ENCODE assay signal across 12 mouse cellular contexts in genomic region chr16:11046437-11046836, GRCm38 (mm10). TPM values are rescaled to one million over a fixed set of nuclear protein-coding genes. Genes with fewer than 3 reads are reported as not detected.
DNase-seq lines count a peak whose midpoint lies in the region; ATAC-seq and TF ChIP-seq lines count a peak whose summit lies in the region.
"Had no signal": no experiment of that assay in that cellular context is flagged by ENCODE, and none has a peak within 500 bp of the region (broad histone marks: within the 10 kb centered on the region; RNA-seq: fewer than 3 reads in every experiment).

No protein-coding gene starts in this region.

- TF ChIP-seq POLR2A in lung, adult 2 months (IDR thresholded peaks at IDR 0.05; ENCODE audit: borderline replicate concordance, extremely low read depth, low read depth, low read length) = no peak

- no peak for TF ChIP-seq CTCF in lung, adult 2 months (IDR thresholded peaks at IDR 0.05; ENCODE audit: insufficient read depth, low read length)
- TF ChIP-seq CTCF in stomach, postnatal 0 days (IDR thresholded peaks at IDR 0.05; ENCODE audit: low read depth) = no peak

- no peaks in the 10 kb centered on the region for H3K36me3 ChIP-seq in lung, embryonic 16.5 days (ENCODE audit: control insufficient read depth, insufficient read depth, low read length)
- H3K36me3 ChIP-seq in heart, embryonic 14.5 days (ENCODE audit: control insufficient read depth, insufficient read depth, low read length) = no peaks in the 10 kb centered on the region
- no peaks in the 10 kb centered on the region for H3K36me3 ChIP-seq in stomach, postnatal 0 days (ENCODE audit: control insufficient read depth, insufficient read depth, low read length)
- H3K36me3 ChIP-seq in midbrain, embryonic 15.5 days (replicated peaks) = no peaks in the 10 kb centered on the region
- H3K36me3 ChIP-seq: limb, embryonic 13.5 days; midbrain, embryonic 13.5 days had no signal

- H3K9me3 ChIP-seq in lung, embryonic 16.5 days (ENCODE audit: control insufficient read depth, low read length) = no peaks in the 10 kb centered on the region
- H3K9me3 ChIP-seq in heart, embryonic 14.5 days (ENCODE audit: control insufficient read depth, low read length) = no peaks in the 10 kb centered on the region
- no peaks in the 10 kb centered on the region for H3K9me3 ChIP-seq in stomach, postnatal 0 days (ENCODE audit: control insufficient read depth, low read length)
- H3K9me3 ChIP-seq in midbrain, embryonic 15.5 days = no peaks in the 10 kb centered on the region
- H3K9me3 ChIP-seq: limb, embryonic 13.5 days; midbrain, embryonic 13.5 days had no signal

- peak overlapping the region; percentile 1; the same call in 1 of the 2 replicates for H3K27ac ChIP-seq in lung, embryonic 16.5 days (ENCODE audit: low read length)
- peak overlapping the region; percentile 69 to 78 for H3K27ac ChIP-seq in heart, embryonic 14.5 days (replicated peaks in 1 of 2; ENCODE audit: control insufficient read depth in 1 of 2, insufficient read depth in 1 of 2, low read depth in 2 of 2, low read length in 2 of 2)
- H3K27ac ChIP-seq in stomach, postnatal 0 days (replicated peaks) = no peak overlapping the region
- H3K27ac ChIP-seq in midbrain, embryonic 15.5 days = no peak overlapping the region
- H3K27ac ChIP-seq: limb, embryonic 13.5 days; midbrain, embryonic 13.5 days had no signal

- 0 out of 2 replicates have a peak, but pooled peaks cover 2% of the 10 kb centered on the region for H3K4me1 ChIP-seq in lung, embryonic 16.5 days (replicated peaks; ENCODE audit: control insufficient read depth, insufficient read depth, low read length)
- peaks cover 3% of the 10 kb centered on the region; the same call in 1 of the 2 replicates for H3K4me1 ChIP-seq in lung, adult 2 months (ENCODE audit: control insufficient read depth, insufficient read depth, low read length)
- peaks cover 9 to 10% of the 10 kb centered on the region in 2 experiments for H3K4me1 ChIP-seq in heart, embryonic 14.5 days (ENCODE audit: control insufficient read depth in 2 of 2, insufficient read depth in 2 of 2, low read length in 2 of 2)
- H3K4me1 ChIP-seq in stomach, postnatal 0 days (replicated peaks; ENCODE audit: control insufficient read depth, insufficient read depth) = no peaks in the 10 kb centered on the region
- H3K4me1 ChIP-seq in midbrain, embryonic 15.5 days = no peaks in the 10 kb centered on the region
- H3K4me1 ChIP-seq: midbrain, embryonic 13.5 days had no signal

- TF ChIP-seq EP300 in stomach, postnatal 0 days (optimal IDR thresholded peaks at IDR 0.05) = no peak

- peak overlapping the region; percentile 13; the same call in 1 of the 2 replicates for H3K4me2 ChIP-seq in lung, embryonic 16.5 days (ENCODE audit: low read depth, low read length)
- H3K4me2 ChIP-seq in heart, embryonic 14.5 days (ENCODE audit: low read length) = no peak overlapping the region
- H3K4me2 ChIP-seq in stomach, postnatal 0 days (replicated peaks; ENCODE audit: low read depth) = no peak overlapping the region
- no peak overlapping the region for H3K4me2 ChIP-seq in midbrain, embryonic 15.5 days
- H3K4me2 ChIP-seq: limb, embryonic 13.5 days; midbrain, embryonic 13.5 days had no signal

- no peak overlapping the region for H3K9ac ChIP-seq in lung, embryonic 16.5 days (ENCODE audit: low read length)
- no peak overlapping the region for H3K9ac ChIP-seq in heart, embryonic 14.5 days (ENCODE audit: low read length)
- H3K9ac ChIP-seq in stomach, postnatal 0 days (ENCODE audit: low read length) = no peak overlapping the region
- H3K9ac ChIP-seq in midbrain, embryonic 15.5 days = no peak overlapping the region
- H3K9ac ChIP-seq: limb, embryonic 13.5 days; midbrain, embryonic 13.5 days had no signal

- 46% methylated on average over 7 of the region's 7 CpGs for WGBS in lung, embryonic 16.5 days
- WGBS in lung, adult 2 months = 51% methylated on average over 7 of the region's 7 CpGs
- WGBS in heart, embryonic 14.5 days = 67% methylated on average over 7 of the region's 7 CpGs
- WGBS in stomach, postnatal 0 days = 71% methylated on average over 7 of the region's 7 CpGs
- 87% methylated on average over 7 of the region's 7 CpGs for WGBS in midbrain, embryonic 15.5 days

- peak; percentile 68; the same call in 1 of the 2 replicates for ATAC-seq in lung, embryonic 16.5 days (ENCODE audit: low read depth)
- ATAC-seq in heart, embryonic 14.5 days (ENCODE audit: insufficient number of reproducible peaks, insufficient read depth, low FRiP score, low read depth) = peak; percentile 76
- ATAC-seq in stomach, postnatal 0 days (ENCODE audit: low FRiP score, low TSS enrichment) = peak; percentile 56; the same call in 1 of the 2 replicates
- no peak for ATAC-seq in midbrain, embryonic 15.5 days (replicated peaks)
- ATAC-seq in monocyte, adult 5-6 weeks (replicated peaks; ENCODE audit: insufficient number of reproducible peaks, low FRiP score, low TSS enrichment, poor library complexity, severe bottlenecking) = no peak
- ATAC-seq: midbrain, embryonic 13.5 days had no signal

- no peak for DNase-seq in lung, adult 2 months
- DNase-seq in kidney, postnatal 14 days = peak; percentile 51
- DNase-seq in stomach, postnatal 0 days (ENCODE audit: low spot score) = no peak
- no peak for DNase-seq in left cerebral cortex, adult 11 months (ENCODE audit: low spot score)
- DNase-seq: cerebellum, postnatal 14 days; right cerebral cortex, postnatal 14 days had no signal

- no peaks in the 10 kb centered on the region for H3K27me3 ChIP-seq in lung, embryonic 16.5 days (ENCODE audit: control insufficient read depth, insufficient read depth, low read depth, low read length)
- no peaks in the 10 kb centered on the region for H3K27me3 ChIP-seq in heart, embryonic 14.5 days (ENCODE audit: control insufficient read depth, insufficient read depth, low read length)
- no peaks in the 10 kb centered on the region for H3K27me3 ChIP-seq in stomach, postnatal 0 days (ENCODE audit: control insufficient read depth, insufficient read depth, low read length)
- H3K27me3 ChIP-seq in midbrain, embryonic 15.5 days (replicated peaks) = no peaks in the 10 kb centered on the region
- H3K27me3 ChIP-seq: limb, embryonic 13.5 days; midbrain, embryonic 13.5 days had no signal

- H3K4me3 ChIP-seq in lung, embryonic 16.5 days (ENCODE audit: low read length) = no peak overlapping the region
- no peak overlapping the region for H3K4me3 ChIP-seq in lung, adult 2 months (replicated peaks; ENCODE audit: extremely low read depth, low read depth, low read length)
- H3K4me3 ChIP-seq in heart, embryonic 14.5 days (ENCODE audit: control insufficient read depth in 1 of 2, insufficient read depth in 1 of 2, low read depth in 1 of 2, low read length in 2 of 2) = no peak overlapping the region
- H3K4me3 ChIP-seq in stomach, postnatal 0 days (ENCODE audit: low read depth, low read length) = no peak overlapping the region
- no peak overlapping the region for H3K4me3 ChIP-seq in midbrain, embryonic 15.5 days
- H3K4me3 ChIP-seq: limb, embryonic 13.5 days; midbrain, embryonic 13.5 days had no signal

RNA-seq across cellular contexts. Expression of gene Snn, which starts 14.3 kb away (rescaled TPM):
- 42.9 and 46.1 TPM in 2 replicates for polyA plus RNA-seq in lung, embryonic 16.5 days (2015; fragmentation: Nextera tagmentation; extraction: Ambion mirVana)
- 41.8 and 50.6 TPM in 2 replicates for polyA plus RNA-seq in lung, adult 2 months (2012; rRNA removed)
- polyA plus RNA-seq in heart, embryonic 14.5 days (2014; fragmentation: Nextera tagmentation; extraction: Ambion mirVana) = 50.4 and 52.4 TPM in 2 replicates
- 11.8 and 12.2 TPM in 2 replicates for polyA plus RNA-seq in stomach, postnatal 0 days (2015; fragmentation: Nextera tagmentation; extraction: Ambion mirVana)
- polyA plus RNA-seq in midbrain, embryonic 15.5 days (2015; fragmentation: Nextera tagmentation; extraction: Ambion mirVana) = 135 TPM in 2 replicates
- total RNA-seq in monocyte, adult 5-6 weeks (2017) = 20.7 to 30.3 TPM (median 27.4 TPM) in 3 replicates

RNA-seq across cellular contexts. Expression of gene Litaf, which starts 19.5 kb away (rescaled TPM):
- polyA plus RNA-seq in lung, embryonic 16.5 days (2015; fragmentation: Nextera tagmentation; extraction: Ambion mirVana) = 110 and 111 TPM in 2 replicates
- 207 and 215 TPM in 2 replicates for polyA plus RNA-seq in lung, adult 2 months (2012; rRNA removed)
- polyA plus RNA-seq in heart, embryonic 14.5 days (2014; fragmentation: Nextera tagmentation; extraction: Ambion mirVana) = 71.8 and 75.7 TPM in 2 replicates
- 68.1 and 69.5 TPM in 2 replicates for polyA plus RNA-seq in stomach, postnatal 0 days (2015; fragmentation: Nextera tagmentation; extraction: Ambion mirVana)
- polyA plus RNA-seq in midbrain, embryonic 15.5 days (2015; fragmentation: Nextera tagmentation; extraction: Ambion mirVana) = 28.0 and 28.8 TPM in 2 replicates
- total RNA-seq in monocyte, adult 5-6 weeks (2017) = 68.7 to 164 TPM (median 135 TPM) in 3 replicates

Comparison
In these comparisons a context has a peak if more than half of its experiments do, and no peak if none do; other contexts are left out.
1. ATAC-seq: peak in lung, embryonic 16.5 days (single experiment), heart, embryonic 14.5 days (single experiment) and stomach, postnatal 0 days (single experiment); none in midbrain, embryonic 15.5 days (single experiment) and monocyte, adult 5-6 weeks (single experiment).
2. H3K27ac ChIP-seq: peak in lung, embryonic 16.5 days (single experiment) and heart, embryonic 14.5 days (2 of 2); none in stomach, postnatal 0 days (single experiment) and midbrain, embryonic 15.5 days (single experiment).